Mouse (Mus musculus): ENCODE measurements at regions not wholly inside any gene's neighbourhood (a gene's known extent, or its start where the extent isn't known, plus 50 kb on each side); places are given as distances from the start of the nearest gene placed in this dataset.

- no peak for DNase-seq (ENCODE audit: low spot score)
- no peak for TF ChIP-seq GATA2 (IDR thresholded peaks at IDR 0.05; ENCODE audit: borderline replicate concordance, low read depth, low read length)
- TF ChIP-seq GATA1 (IDR thresholded peaks at IDR 0.05; ENCODE audit: borderline replicate concordance, low read length): no peak
- no peak for TF ChIP-seq POLR2AphosphoS5 (IDR thresholded peaks at IDR 0.05; ENCODE audit: insufficient replicate concordance, low read depth, low read length)
- TF ChIP-seq TAL1 (conservative IDR thresholded peaks at IDR 0.05; ENCODE audit: low read depth, low read length): no peak
- TF ChIP-seq CTCF (IDR thresholded peaks at IDR 0.05; ENCODE audit: low read depth, low read length): no peak
- H3K4me1 ChIP-seq (ENCODE audit: insufficient read depth, low read depth, low read length): peaks cover 21% of the 10 kb centered on the region
These were observed 65.3 kb downstream of the Hes1 start for GRCm38 (mm10) chr16:30129218-30130112.

GRCm38 (mm10) chr16:30130113-30130471 is 65.9 kb downstream of the Hes1 start:
- no peak overlapping the region for H3K4me3 ChIP-seq (ENCODE audit: low read depth, low read length)
- H3K9me3 ChIP-seq (replicated peaks): no peaks in the 10 kb centered on the region
- no peaks in the 10 kb centered on the region for H3K36me3 ChIP-seq (replicated peaks)
- no peak for TF ChIP-seq CTCF (IDR thresholded peaks at IDR 0.05; ENCODE audit: low read depth, low read length)
- TF ChIP-seq POLR2AphosphoS5 (IDR thresholded peaks at IDR 0.05; ENCODE audit: insufficient replicate concordance, low read depth, low read length): no peak
- TF ChIP-seq GATA1 (IDR thresholded peaks at IDR 0.05; ENCODE audit: borderline replicate concordance, low read length): no peak
- no peak for TF ChIP-seq TAL1 (conservative IDR thresholded peaks at IDR 0.05; ENCODE audit: low read depth, low read length)
- TF ChIP-seq GATA2 (IDR thresholded peaks at IDR 0.05; ENCODE audit: borderline replicate concordance, low read depth, low read length): no peak
- H3K4me1 ChIP-seq (ENCODE audit: insufficient read depth, low read depth, low read length): peaks cover 25% of the 10 kb centered on the region
- DNase-seq (ENCODE audit: low spot score): no peak
- no peak for ATAC-seq (ENCODE audit: extremely low read depth, insufficient number of reproducible peaks, low FRiP score, poor library complexity, severe bottlenecking)
- H3K27me3 ChIP-seq (ENCODE audit: insufficient read depth, low read length): peaks cover 17% of the 10 kb centered on the region

More at GRCm38 (mm10) chr16:30129218-30130112, 65.3 kb downstream of the Hes1 start:
- Histone ChIP-seq H3K4me3 (ENCODE audit: low read depth, low read length) (no peak overlapping the region), H3K27me3 (ENCODE audit: insufficient read depth, low read length) (peaks cover 17% of the 10 kb centered on the region), H3K36me3 (replicated peaks) (no peaks in the 10 kb centered on the region), H3K9me3 (replicated peaks) (no peaks in the 10 kb centered on the region)
- no peak for ATAC-seq (ENCODE audit: extremely low read depth, insufficient number of reproducible peaks, low FRiP score, poor library complexity, severe bottlenecking)

- H3K36me3 ChIP-seq (replicated peaks): no peaks in the 10 kb centered on the region
- no peaks in the 10 kb centered on the region for H3K9me3 ChIP-seq (replicated peaks)
- H3K4me1 ChIP-seq (ENCODE audit: insufficient read depth, low read depth, low read length): peaks cover 23% of the 10 kb centered on the region
- TF ChIP-seq CTCF (IDR thresholded peaks at IDR 0.05; ENCODE audit: low read depth, low read length): no peak
- no peak for TF ChIP-seq GATA1 (IDR thresholded peaks at IDR 0.05; ENCODE audit: borderline replicate concordance, low read length)
- TF ChIP-seq GATA2 (IDR thresholded peaks at IDR 0.05; ENCODE audit: borderline replicate concordance, low read depth, low read length): no peak
- TF ChIP-seq TAL1 (conservative IDR thresholded peaks at IDR 0.05; ENCODE audit: low read depth, low read length): no peak
- no peak for TF ChIP-seq POLR2AphosphoS5 (IDR thresholded peaks at IDR 0.05; ENCODE audit: insufficient replicate concordance, low read depth, low read length)
- DNase-seq (ENCODE audit: low spot score) (no peak), ATAC-seq (ENCODE audit: extremely low read depth, insufficient number of reproducible peaks, low FRiP score, poor library complexity, severe bottlenecking) (no peak)
- peaks cover 17% of the 10 kb centered on the region for H3K27me3 ChIP-seq (ENCODE audit: insufficient read depth, low read length)
- no peak overlapping the region for H3K4me3 ChIP-seq (ENCODE audit: low read depth, low read length)
These were observed 67.9 kb downstream of the Hes1 start for GRCm38 (mm10) chr16:30132086-30132485.

- Histone ChIP-seq H3K9me3 (replicated peaks) (no peaks in the 10 kb centered on the region), H3K4me3 (ENCODE audit: low read depth, low read length) (no peak overlapping the region), H3K36me3 (replicated peaks) (no peaks in the 10 kb centered on the region), H3K27me3 (ENCODE audit: insufficient read depth, low read length) (peaks cover 10% of the 10 kb centered on the region), H3K4me1 (ENCODE audit: insufficient read depth, low read depth, low read length) (peaks cover 28% of the 10 kb centered on the region)
- DNase-seq (ENCODE audit: low spot score) (no peak), ATAC-seq (ENCODE audit: extremely low read depth, insufficient number of reproducible peaks, low FRiP score, poor library complexity, severe bottlenecking) (no peak)
- no peak for TF ChIP-seq CTCF (IDR thresholded peaks at IDR 0.05; ENCODE audit: low read depth, low read length)
- no peak for TF ChIP-seq GATA1 (IDR thresholded peaks at IDR 0.05; ENCODE audit: borderline replicate concordance, low read length)
- no peak for TF ChIP-seq TAL1 (conservative IDR thresholded peaks at IDR 0.05; ENCODE audit: low read depth, low read length)
These were observed 70.5 kb downstream of the Hes1 start for GRCm38 (mm10) chr16:30134642-30135165.

GRCm38 (mm10) chr16:30136849-30137248 is 72.7 kb downstream of the Hes1 start:
- no peak for TF ChIP-seq GATA1 (IDR thresholded peaks at IDR 0.05; ENCODE audit: borderline replicate concordance, low read length)
- TF ChIP-seq POLR2AphosphoS5 (IDR thresholded peaks at IDR 0.05; ENCODE audit: insufficient replicate concordance, low read depth, low read length): no peak
- TF ChIP-seq TAL1 (conservative IDR thresholded peaks at IDR 0.05; ENCODE audit: low read depth, low read length): no peak
- no peak for TF ChIP-seq CTCF (IDR thresholded peaks at IDR 0.05; ENCODE audit: low read depth, low read length)
- TF ChIP-seq GATA2 (IDR thresholded peaks at IDR 0.05; ENCODE audit: borderline replicate concordance, low read depth, low read length): no peak
- Histone ChIP-seq H3K9me3 (replicated peaks) (no peaks in the 10 kb centered on the region), H3K36me3 (replicated peaks) (no peaks in the 10 kb centered on the region), H3K27me3 (ENCODE audit: insufficient read depth, low read length) (peaks cover 6% of the 10 kb centered on the region; the same call in 1 of the 2 replicates), H3K4me3 (ENCODE audit: low read depth, low read length) (no peak overlapping the region), H3K4me1 (ENCODE audit: insufficient read depth, low read depth, low read length) (peaks cover 28% of the 10 kb centered on the region)
- ATAC-seq (ENCODE audit: extremely low read depth, insufficient number of reproducible peaks, low FRiP score, poor library complexity, severe bottlenecking): no peak
- DNase-seq (ENCODE audit: low spot score): no peak

DNA sequence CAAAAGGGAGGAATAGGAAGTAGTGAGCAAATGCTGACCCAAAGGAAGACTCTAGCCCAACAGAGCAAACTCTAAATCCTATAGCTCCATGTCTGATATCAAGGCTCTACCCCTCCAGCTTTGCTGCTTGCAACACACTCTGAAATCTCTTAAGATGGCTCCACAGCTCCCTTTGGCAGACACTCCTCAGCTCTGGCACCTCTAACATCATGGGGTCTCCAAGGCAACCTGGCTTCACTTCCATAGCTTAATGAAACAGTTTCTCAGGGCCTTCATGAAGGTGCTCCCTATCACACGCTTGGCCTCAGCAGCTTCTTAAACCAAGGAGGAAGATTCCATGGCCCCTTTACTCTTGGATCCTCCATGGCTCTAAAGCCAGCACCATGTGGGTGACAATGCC is 73.6 kb downstream of the Hes1 start:
- Histone ChIP-seq H3K4me3 (ENCODE audit: low read depth, low read length) (no peak overlapping the region), H3K27me3 (ENCODE audit: insufficient read depth, low read length) (peaks cover 2% of the 10 kb centered on the region; the same call in 1 of the 2 replicates)
- no peak for TF ChIP-seq GATA1 (IDR thresholded peaks at IDR 0.05; ENCODE audit: borderline replicate concordance, low read length)
- no peak for TF ChIP-seq POLR2AphosphoS5 (IDR thresholded peaks at IDR 0.05; ENCODE audit: insufficient replicate concordance, low read depth, low read length)
- no peak for TF ChIP-seq CTCF (IDR thresholded peaks at IDR 0.05; ENCODE audit: low read depth, low read length)
- TF ChIP-seq GATA2 (IDR thresholded peaks at IDR 0.05; ENCODE audit: borderline replicate concordance, low read depth, low read length): no peak
- no peak for TF ChIP-seq TAL1 (conservative IDR thresholded peaks at IDR 0.05; ENCODE audit: low read depth, low read length)

More for the DNA sequence above, 73.6 kb downstream of the Hes1 start:
- Histone ChIP-seq H3K9me3 (replicated peaks) (no peaks in the 10 kb centered on the region), H3K4me1 (ENCODE audit: insufficient read depth, low read depth, low read length) (peaks cover 25% of the 10 kb centered on the region), H3K36me3 (replicated peaks) (no peaks in the 10 kb centered on the region)
- no peak for DNase-seq (ENCODE audit: low spot score)
- ATAC-seq (ENCODE audit: extremely low read depth, insufficient number of reproducible peaks, low FRiP score, poor library complexity, severe bottlenecking): no peak
